Mouse (Mus musculus): ENCODE measurements at regions not wholly inside any gene's neighbourhood (a gene's known extent, or its start where the extent isn't known, plus 50 kb on each side); places are given as distances from the start of the nearest gene placed in this dataset.
A peak's percentile ranks its signal among the peaks of the same experiment; 100 is the strongest.
"Not testable (repeated sequence)": the region's sequence is repeated elsewhere in the genome, so short reads cannot be mapped to it uniquely, and the experiment has no call there.

GRCm38 (mm10) chr11:29628476-29628875 is 64.3 kb upstream of the Rtn4 start:
- DNase-seq, result no peak

GRCm38 (mm10) chr11:29632486-29632885 is 60.3 kb upstream of the Rtn4 start:
- no peak for DNase-seq

- not testable (repeated sequence) for DNase-seq
These were observed 59.5 kb upstream of the Rtn4 start for GRCm38 (mm10) chr11:29633288-29633687.

GRCm38 (mm10) chr11:29636759-29637200 is 56.0 kb upstream of the Rtn4 start:
- DNase-seq, result peak; percentile 23

- DNase-seq, result peak; percentile 13
These were observed 54.6 kb upstream of the Rtn4 start for GRCm38 (mm10) chr11:29638093-29638669.

GRCm38 (mm10) chr11:29638861-29639260 is 53.9 kb upstream of the Rtn4 start:
- DNase-seq, result no peak

Measured in gastrocnemius, postnatal 25 days (tissue).